Mouse (Mus musculus): ENCODE data around the gene Gm4181. TPM values are rescaled to one million over a fixed set of nuclear protein-coding genes. Genes with fewer than 3 reads are reported as not detected.
"Not testable (repeated sequence)": the region's sequence is repeated elsewhere in the genome, so short reads cannot be mapped to it uniquely, and the experiment has no call there.

Gene Gm4181
- not detected for total RNA-seq (2021)
- long read RNA-seq, experiment 1 = 0 reads
- long read RNA-seq, experiment 2 = 0 reads

DNA sequence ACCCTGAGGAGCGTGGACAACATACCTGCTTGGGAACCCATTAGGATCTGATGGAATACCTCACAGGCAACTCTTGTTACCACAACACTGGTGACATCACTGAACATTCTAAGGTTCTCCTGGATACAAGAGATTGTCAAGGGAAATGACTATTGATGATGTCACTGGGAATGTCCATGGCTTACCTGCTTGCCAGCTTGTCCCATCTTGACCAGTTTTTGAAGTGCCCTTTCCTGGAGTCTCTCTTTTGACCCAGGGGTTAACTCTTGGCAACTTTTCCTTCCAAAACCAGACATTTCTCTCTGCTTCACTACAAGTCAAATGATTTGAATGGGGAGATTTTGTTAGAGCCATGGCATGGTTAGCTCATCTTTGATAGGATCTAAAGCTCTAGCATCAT lies at the start of gene Gm4181:
Gene Gm4181, minus strand, starts transcription at position 101 of the 400 bp plus-strand sequence.
- DNase-seq = not testable (repeated sequence)

DNA sequence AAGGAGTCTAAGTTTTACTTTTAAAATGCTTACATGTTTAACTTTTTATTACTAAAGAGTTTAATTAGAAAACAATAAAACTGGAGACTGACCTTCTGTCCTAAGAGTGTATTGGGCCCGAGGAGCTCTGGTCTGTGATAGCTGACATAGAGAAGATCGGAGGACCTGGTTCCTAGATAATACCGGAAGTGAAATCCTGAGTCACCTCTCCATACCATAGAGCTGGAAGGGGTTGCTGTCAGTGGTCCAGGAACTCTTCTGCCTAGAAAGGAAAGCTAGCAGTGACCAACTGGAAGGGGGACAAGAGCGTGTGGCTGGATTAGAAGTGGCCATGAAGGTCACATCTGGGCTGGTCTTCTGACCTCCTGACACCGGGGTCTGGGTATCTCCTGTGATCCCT lies 41.8 kb upstream of the Gm4181 start:
- DNase-seq = no peak

DNA sequence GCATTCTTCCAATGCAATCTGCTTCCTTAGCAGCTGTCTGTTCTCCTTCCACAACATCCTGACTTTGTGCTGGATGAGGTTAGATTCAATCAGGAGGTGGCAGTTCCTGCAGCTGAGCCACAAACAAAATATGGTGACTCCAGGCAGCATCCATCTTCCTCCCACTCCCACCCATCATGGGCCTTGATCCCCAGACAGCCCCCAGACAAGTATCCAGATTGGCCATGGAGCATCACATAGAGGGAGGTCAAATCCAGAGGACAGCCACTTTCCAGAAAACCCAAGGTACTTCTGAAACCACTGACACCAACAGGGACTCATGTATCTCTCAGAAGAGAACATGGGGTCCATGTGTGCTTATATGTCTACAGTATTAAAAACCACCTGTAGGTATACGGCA lies 3.0 kb downstream of the Gm4181 start:
- DNase-seq = peak; percentile 3

DNA sequence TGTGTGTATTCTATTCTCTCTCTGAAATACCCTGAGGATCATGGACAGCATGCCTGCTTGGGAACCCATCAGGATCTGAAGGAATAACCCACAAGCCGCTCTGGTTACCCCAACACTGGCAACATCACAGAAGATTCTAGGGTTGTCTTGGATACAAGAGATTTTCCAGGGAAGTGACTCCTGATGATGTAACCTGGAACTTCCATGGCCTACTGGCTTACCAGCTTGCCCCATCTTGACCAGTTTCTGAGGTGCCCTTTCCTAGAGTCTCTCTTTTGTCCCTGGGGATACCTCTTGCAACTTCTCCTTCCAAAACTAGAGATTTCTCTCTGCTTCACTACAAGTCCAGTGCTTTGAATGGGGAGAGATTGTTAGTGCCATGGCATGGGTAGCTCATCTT lies 24.3 kb downstream of the Gm4181 start, which contains the start of gene Gm17078:
Gene Gm17078, minus strand, starts transcription at position 101 of the 400 bp plus-strand sequence.
- no peak for DNase-seq

DNA sequence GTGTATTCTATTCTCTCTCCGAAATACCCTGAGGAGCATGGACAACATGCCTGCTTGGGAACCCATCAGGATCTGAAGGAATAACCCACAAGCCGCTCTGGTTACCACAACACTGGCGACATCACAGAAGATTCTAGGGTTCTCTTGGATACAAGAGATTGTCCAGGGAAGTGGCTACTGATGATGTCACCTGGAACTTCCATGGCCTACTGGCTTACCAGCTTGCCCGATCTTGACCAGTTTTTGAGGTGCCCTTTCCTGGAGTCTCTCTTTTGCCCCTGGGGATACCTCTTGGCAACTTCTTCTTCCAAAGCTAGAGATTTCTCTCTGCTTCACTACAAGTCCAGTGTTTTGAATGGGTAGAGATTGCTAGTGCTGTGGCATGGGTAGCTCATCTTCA lies 43.4 kb downstream of the Gm4181 start, which contains the start of gene Gm17174:
Gene Gm17174, minus strand, starts transcription at position 101 of the 400 bp plus-strand sequence.
- not testable (repeated sequence) for DNase-seq

Other genes starting within 250 kb of the Gm4181 start
- not detected for gene Vmn2r88, start 224.8 kb downstream of the Gm4181 start, total RNA-seq (2021)
- not detected for gene Vmn2r89, start 183.8 kb downstream of the Gm4181 start, total RNA-seq (2021)
- gene Gm5622, start 82.9 kb downstream of the Gm4181 start, total RNA-seq (2021) = not detected
- gene Gm17175, start 61.6 kb downstream of the Gm4181 start, total RNA-seq (2021) = not detected
- not detected for gene Gm17174, start 43.5 kb downstream of the Gm4181 start, total RNA-seq (2021)
- not detected for gene Gm17078, start 24.4 kb downstream of the Gm4181 start, total RNA-seq (2021)
- not detected for gene Gm17079, start 59.8 kb upstream of the Gm4181 start, total RNA-seq (2021)
- not detected for gene Gm5800, start 81.5 kb upstream of the Gm4181 start, total RNA-seq (2021)
- not detected for gene Ang4, start 137.9 kb upstream of the Gm4181 start, total RNA-seq (2021)
- gene AY358078, start 164.4 kb upstream of the Gm4181 start, total RNA-seq (2021) = not detected
- 1 to 10 TPM in 1 of 2 experiments, not detected in 1; 1.5 TPM for gene Ear6, start 218.0 kb upstream of the Gm4181 start, total RNA-seq (2021)
- gene Mettl17, start 249.2 kb upstream of the Gm4181 start, total RNA-seq (2021) = 10 to 100 TPM; 29.5 to 34.7 TPM

All from adrenal gland, postnatal 10 days (tissue).